ENCODE assay signal across 14 mouse cellular contexts in genomic region chr4:34234204-34234603, GRCm38 (mm10).
DNase-seq lines count a peak whose midpoint lies in the region; ATAC-seq and TF ChIP-seq lines count a peak whose summit lies in the region.
"Had no signal": no experiment of that assay in that cellular context is flagged by ENCODE, and none has a peak within 500 bp of the region (broad histone marks: within the 10 kb centered on the region; RNA-seq: fewer than 3 reads in every experiment).

No protein-coding gene starts in this region.

- no peak for TF ChIP-seq CTCF in kidney, postnatal 0 days (IDR thresholded peaks at IDR 0.05; ENCODE audit: low read depth)

- no peaks in the 10 kb centered on the region for H3K27me3 ChIP-seq in kidney, postnatal 0 days (ENCODE audit: insufficient read depth, low read length)
- H3K27me3 ChIP-seq: intestine, embryonic 15.5 days had no signal

- peak overlapping the region; percentile 19 for H3K4me2 ChIP-seq in kidney, postnatal 0 days (ENCODE audit: low read length)
- H3K4me2 ChIP-seq: intestine, embryonic 15.5 days had no signal

- H3K9me3 ChIP-seq in kidney, postnatal 0 days (replicated peaks; ENCODE audit: low read length) = no peaks in the 10 kb centered on the region
- H3K9me3 ChIP-seq: intestine, embryonic 15.5 days had no signal

- WGBS in kidney, postnatal 0 days = 31% methylated on average over 11 of the region's 11 CpGs

- H3K4me3 ChIP-seq in kidney, postnatal 0 days (replicated peaks; ENCODE audit: low read depth, low read length) = no peak overlapping the region
- H3K4me3 ChIP-seq: intestine, embryonic 15.5 days had no signal

- H3K27ac ChIP-seq in kidney, postnatal 0 days = no peak overlapping the region
- H3K27ac ChIP-seq: intestine, embryonic 15.5 days had no signal

- H3K9ac ChIP-seq in kidney, postnatal 0 days (ENCODE audit: low read depth, low read length) = no peak overlapping the region
- H3K9ac ChIP-seq: forebrain, postnatal 0 days; intestine, embryonic 15.5 days had no signal

- H3K36me3 ChIP-seq in kidney, postnatal 0 days (ENCODE audit: insufficient read depth, low read length) = no peaks in the 10 kb centered on the region
- H3K36me3 ChIP-seq: intestine, embryonic 15.5 days had no signal

- intact Hi-C loops in heart, postnatal 14 days (cut with DNase I) = no loop called here

- DNase-seq in embryo, embryonic 11 days = peak; percentile 43
- no peak for DNase-seq in embryo, embryonic 10 days (ENCODE audit: low spot score)
- peak; percentile 27 for DNase-seq in MN1 (ENCODE audit: low spot score)
- peak; percentile 40 for DNase-seq in adrenal gland, postnatal 25 days
- DNase-seq in kidney, postnatal 0 days (ENCODE audit: low spot score) = peak; percentile 55
- DNase-seq in heart, postnatal 14 days = no peak
- no peak for DNase-seq in heart, adult 9 months (ENCODE audit: low spot score in 2 of 2)
- DNase-seq: forebrain, postnatal 0 days; gastrocnemius, postnatal 36 days; lung, postnatal 14 days; right cerebral cortex, postnatal 25 days had no signal

- H3K4me1 ChIP-seq in kidney, postnatal 0 days (replicated peaks; ENCODE audit: insufficient read depth, low read length) = peaks cover 4% of the 10 kb centered on the region; the same call in 1 of the 2 replicates
- H3K4me1 ChIP-seq: intestine, embryonic 15.5 days had no signal

- no peak for ATAC-seq in kidney, postnatal 0 days (replicated peaks; ENCODE audit: low FRiP score, low read depth)
- ATAC-seq in inflammation-experienced regulatory T-cells, adult 6 months = no peak
- ATAC-seq: forebrain, postnatal 0 days; intestine, embryonic 15.5 days; midbrain, embryonic 16.5 days had no signal

Comparison
In these comparisons a context has a peak if more than half of its experiments do, and no peak if none do; other contexts are left out.
1. DNase-seq: peak in embryo, embryonic 11 days (single experiment), MN1 (single experiment), adrenal gland, postnatal 25 days (single experiment) and kidney, postnatal 0 days (single experiment); none in embryo, embryonic 10 days (single experiment), heart, postnatal 14 days (0 of 2) and heart, adult 9 months (0 of 2).